ENCODE assay signal across 8 mouse cellular contexts in the genomic region with DNA sequence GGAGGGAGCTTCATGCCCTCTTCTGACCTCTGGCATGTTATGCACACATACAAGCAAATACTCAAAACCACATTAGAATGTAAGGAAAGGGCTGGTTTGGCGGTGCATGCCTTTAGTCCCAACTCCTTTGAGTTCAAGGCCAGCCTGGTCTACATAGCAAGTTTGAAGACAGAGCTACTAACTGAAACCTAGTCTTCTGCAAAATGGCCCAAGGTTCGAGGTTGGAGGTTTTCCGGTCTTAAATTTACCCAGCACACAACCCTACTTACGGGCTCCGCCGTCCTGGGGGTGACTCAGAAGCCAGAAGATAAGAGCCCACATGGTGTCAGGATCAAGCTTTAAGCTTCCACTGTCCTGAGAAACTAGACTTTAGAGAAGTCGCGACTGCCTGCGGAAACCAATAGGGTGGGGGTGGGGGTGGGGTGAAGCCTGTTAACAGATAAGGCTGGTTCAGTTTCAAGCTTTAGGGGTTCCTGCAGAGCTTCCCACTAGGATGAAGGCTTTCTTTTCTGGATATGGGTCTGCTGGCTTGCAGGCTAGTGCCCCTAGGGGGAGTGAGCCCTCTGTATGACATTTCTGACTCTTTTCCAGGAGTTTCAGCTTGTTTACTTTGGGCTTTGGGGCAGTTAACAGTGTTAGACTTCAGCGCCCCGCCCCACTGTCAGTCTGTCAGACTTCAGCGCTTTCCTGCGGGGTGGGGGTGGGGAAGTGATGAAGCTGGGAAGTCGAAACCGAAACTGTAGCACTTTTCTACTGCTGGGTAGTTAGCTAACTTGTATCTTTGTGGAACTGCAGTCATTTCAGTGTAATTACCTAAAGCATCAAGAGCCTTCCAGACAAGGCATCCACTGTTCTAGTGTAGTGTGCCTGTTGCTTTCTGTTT. TPM values are rescaled to one million over a fixed set of nuclear protein-coding genes. Genes with fewer than 3 reads are reported as not detected.
DNase-seq lines count a peak whose midpoint lies in the region; ATAC-seq and TF ChIP-seq lines count a peak whose summit lies in the region.

Gene H2-T24, minus strand, starts transcription at position 370 of the 883 bp plus-strand sequence.

- peak within 1 kb of the TSS; percentile 42; the same call in 1 of the 2 replicates for H3K27ac ChIP-seq in midbrain, embryonic 10.5 days (replicated peaks)
- H3K27ac ChIP-seq in midbrain, embryonic 16.5 days (ENCODE audit: low read length): no peak within 1 kb of the TSS
- H3K27ac ChIP-seq in cortical plate, adult 2 months (ENCODE audit: insufficient read depth, low read length): peak within 1 kb of the TSS; percentile 66
- peak within 1 kb of the TSS; percentile 33 to 39; a peak in 3 of 4 replicates for H3K27ac ChIP-seq in heart, embryonic 14.5 days (replicated peaks in 1 of 2; ENCODE audit: control insufficient read depth in 1 of 2, insufficient read depth in 1 of 2, low read depth in 2 of 2, low read length in 2 of 2)
- peak within 1 kb of the TSS; percentile 96 for H3K27ac ChIP-seq in macrophage
- H3K27ac ChIP-seq in forebrain, embryonic 11.5 days (ENCODE audit: low read depth, low read length): no peak within 1 kb of the TSS; the same call in 1 of the 2 replicates

- TF ChIP-seq CTCF in cortical plate, adult 2 months (IDR thresholded peaks at IDR 0.05; ENCODE audit: extremely low read depth, insufficient read depth, low read length): no peak

- no peak within 1 kb of the TSS for H3K9ac ChIP-seq in midbrain, embryonic 16.5 days (ENCODE audit: low read depth, low read length)
- H3K9ac ChIP-seq in heart, embryonic 14.5 days (ENCODE audit: low read length): no peak within 1 kb of the TSS
- H3K9ac ChIP-seq in forebrain, embryonic 11.5 days (ENCODE audit: low read length): no peak within 1 kb of the TSS

- no peak for ATAC-seq in midbrain, embryonic 16.5 days
- ATAC-seq in heart, embryonic 14.5 days (ENCODE audit: insufficient number of reproducible peaks, insufficient read depth, low FRiP score, low read depth): no peak
- no peak for ATAC-seq in forebrain, embryonic 11.5 days (replicated peaks; ENCODE audit: low FRiP score)

- no peak for TF ChIP-seq POLR2A in cortical plate, adult 2 months (IDR thresholded peaks at IDR 0.05; ENCODE audit: extremely low read depth, insufficient read depth, low read length)

- peak within 1 kb of the TSS; percentile 17; the same call in 1 of the 2 replicates for H3K4me3 ChIP-seq in midbrain, embryonic 10.5 days
- H3K4me3 ChIP-seq in midbrain, embryonic 16.5 days (ENCODE audit: low read depth, low read length): no peak within 1 kb of the TSS
- no peak within 1 kb of the TSS for H3K4me3 ChIP-seq in cortical plate, adult 2 months (ENCODE audit: insufficient read depth, low read length)
- peak within 1 kb of the TSS; percentile 8 to 16; a peak in 2 of 4 replicates for H3K4me3 ChIP-seq in heart, embryonic 14.5 days (ENCODE audit: control insufficient read depth in 1 of 2, insufficient read depth in 1 of 2, low read depth in 1 of 2, low read length in 2 of 2)
- peak within 1 kb of the TSS; percentile 64 for H3K4me3 ChIP-seq in macrophage (ENCODE audit: inconsistent target)
- H3K4me3 ChIP-seq in forebrain, embryonic 11.5 days (ENCODE audit: low read depth, low read length): no peak within 1 kb of the TSS

- no peaks in the 10 kb centered on the region for H3K27me3 ChIP-seq in midbrain, embryonic 10.5 days (ENCODE audit: low read depth, poor library complexity, severe bottlenecking)
- H3K27me3 ChIP-seq in midbrain, embryonic 16.5 days (ENCODE audit: control insufficient read depth, insufficient read depth, low read depth, low read length): no peaks in the 10 kb centered on the region
- H3K27me3 ChIP-seq in heart, embryonic 14.5 days (ENCODE audit: control insufficient read depth, insufficient read depth, low read length): no peaks in the 10 kb centered on the region
- H3K27me3 ChIP-seq in splenic B cell, adult 2 months (ENCODE audit: control insufficient read depth, insufficient read depth, low read length, poor library complexity, severe bottlenecking): no peaks in the 10 kb centered on the region
- no peaks in the 10 kb centered on the region for H3K27me3 ChIP-seq in forebrain, embryonic 11.5 days (ENCODE audit: control insufficient read depth, insufficient read depth, low read length)

- H3K9me3 ChIP-seq in midbrain, embryonic 10.5 days (replicated peaks): no peaks in the 10 kb centered on the region
- no peaks in the 10 kb centered on the region for H3K9me3 ChIP-seq in midbrain, embryonic 16.5 days (replicated peaks; ENCODE audit: control insufficient read depth, low read length, poor library complexity, severe bottlenecking)
- no peaks in the 10 kb centered on the region; the same call in 1 of the 2 replicates for H3K9me3 ChIP-seq in heart, embryonic 14.5 days (ENCODE audit: control insufficient read depth, low read length)
- H3K9me3 ChIP-seq in forebrain, embryonic 11.5 days (ENCODE audit: control insufficient read depth, low read length): no peaks in the 10 kb centered on the region

- H3K4me1 ChIP-seq in midbrain, embryonic 10.5 days: peaks cover 14% of the 10 kb centered on the region
- no peaks in the 10 kb centered on the region for H3K4me1 ChIP-seq in midbrain, embryonic 16.5 days (ENCODE audit: control insufficient read depth, insufficient read depth, low read length)
- peaks cover 4% of the 10 kb centered on the region for H3K4me1 ChIP-seq in cortical plate, adult 2 months (ENCODE audit: control insufficient read depth, insufficient read depth, low read length)
- H3K4me1 ChIP-seq in heart, embryonic 14.5 days (ENCODE audit: control insufficient read depth in 2 of 2, insufficient read depth in 2 of 2, low read length in 2 of 2): peaks cover 0 to 6% of the 10 kb centered on the region in 2 experiments; a peak in 2 of 4 replicates
- H3K4me1 ChIP-seq in forebrain, embryonic 11.5 days (replicated peaks; ENCODE audit: control insufficient read depth, insufficient read depth, low read length): no peaks in the 10 kb centered on the region

- peak; percentile 35 for DNase-seq in midbrain, embryonic 10.5 days (ENCODE audit: low spot score)
- peak; percentile 84 for DNase-seq in kidney, postnatal 10 days
- DNase-seq in splenic B cell, adult 2 months (ENCODE audit: low read depth, low spot score): peak; percentile 93
- no peak for DNase-seq in forebrain, embryonic 11.5 days (ENCODE audit: low spot score)

- no peak within 1 kb of the TSS for H3K4me2 ChIP-seq in midbrain, embryonic 16.5 days (ENCODE audit: low read length)
- peak within 1 kb of the TSS; percentile 29 for H3K4me2 ChIP-seq in heart, embryonic 14.5 days (ENCODE audit: low read length)
- no peak within 1 kb of the TSS for H3K4me2 ChIP-seq in forebrain, embryonic 11.5 days (ENCODE audit: low read depth, low read length, severe bottlenecking)

- H3K36me3 ChIP-seq in midbrain, embryonic 10.5 days: peaks cover 5% of the 10 kb centered on the region
- H3K36me3 ChIP-seq in midbrain, embryonic 16.5 days (ENCODE audit: control insufficient read depth, insufficient read depth, low read length): peaks cover 2% of the 10 kb centered on the region; the same call in 1 of the 2 replicates
- H3K36me3 ChIP-seq in heart, embryonic 14.5 days (ENCODE audit: control insufficient read depth, insufficient read depth, low read length): no peaks in the 10 kb centered on the region
- H3K36me3 ChIP-seq in macrophage (ENCODE audit: inconsistent target): peaks cover 29% of the 10 kb centered on the region
- H3K36me3 ChIP-seq in splenic B cell, adult 2 months (ENCODE audit: control insufficient read depth, insufficient read depth, low read length, poor library complexity, severe bottlenecking): peaks cover 10% of the 10 kb centered on the region
- no peaks in the 10 kb centered on the region for H3K36me3 ChIP-seq in forebrain, embryonic 11.5 days (ENCODE audit: control insufficient read depth, insufficient read depth, low read length)

- 43% methylated on average over 15 of the region's 15 CpGs for WGBS in midbrain, embryonic 10.5 days
- 43% methylated on average over 15 of the region's 15 CpGs for WGBS in midbrain, embryonic 16.5 days
- WGBS in heart, embryonic 14.5 days: 26% methylated on average over 15 of the region's 15 CpGs
- WGBS in macrophage (ENCODE audit: missing documents): 0% methylated on average over 15 of the region's 15 CpGs
- 41% methylated on average over 15 of the region's 15 CpGs for WGBS in forebrain, embryonic 11.5 days

- H3K79me2 ChIP-seq in macrophage (ENCODE audit: inconsistent target): peaks cover 49% of the 10 kb centered on the region

RNA-seq across cellular contexts. Expression of gene H2-T24, which starts in this region (rescaled TPM):
- polyA plus RNA-seq in midbrain, embryonic 10.5 days (2016; fragmentation: Nextera tagmentation; extraction: Ambion mirVana): 4.4 and 5.9 TPM in 2 replicates
- 8.0 and 8.8 TPM in 2 replicates for polyA plus RNA-seq in midbrain, embryonic 16.5 days (2015; fragmentation: Nextera tagmentation; extraction: Ambion mirVana)
- 1.3 and 1.8 TPM in 2 replicates for polyA plus RNA-seq in cortical plate, adult 2 months (2012; rRNA removed)
- polyA plus RNA-seq in heart, embryonic 14.5 days (2014; fragmentation: Nextera tagmentation; extraction: Ambion mirVana): 2.6 and 2.7 TPM in 2 replicates
- 100 to 1,000 TPM in 11 of 26 experiments, 10 to 100 TPM in 14, 1 to 10 TPM in 1; 9.6 to 286 (median 85.2) TPM for total RNA-seq in macrophage (2018; cell fraction: chromatin; rRNA removed)
- 100 to 1,000 TPM in 13 of 26 experiments, 10 to 100 TPM in 13; 35.3 to 269 (median 99.3) TPM for total RNA-seq in macrophage (2018; cell fraction: cytosol; rRNA removed)
- 100 to 1,000 TPM in 15 of 26 experiments, 10 to 100 TPM in 11; 38.6 to 490 (median 169) TPM for total RNA-seq in macrophage (2018; cell fraction: nucleus; rRNA removed)
- polyA plus RNA-seq in macrophage (2018): 34.5 to 71.7 TPM (median 59.9 TPM) in 3 replicates
- polyA plus RNA-seq in forebrain, embryonic 11.5 days (2014; fragmentation: Nextera tagmentation; extraction: Ambion mirVana): 3.5 and 4.3 TPM in 2 replicates

Comparison
In these comparisons a context has a peak if more than half of its experiments do, and no peak if none do; other contexts are left out.
1. H3K27ac ChIP-seq: peak in midbrain, embryonic 10.5 days (single experiment), cortical plate, adult 2 months (single experiment), heart, embryonic 14.5 days (2 of 2) and macrophage (single experiment); none in midbrain, embryonic 16.5 days (single experiment) and forebrain, embryonic 11.5 days (single experiment).
2. H3K4me3 ChIP-seq: peak in midbrain, embryonic 10.5 days (single experiment), heart, embryonic 14.5 days (2 of 2) and macrophage (single experiment); none in midbrain, embryonic 16.5 days (single experiment), cortical plate, adult 2 months (single experiment) and forebrain, embryonic 11.5 days (single experiment).